Mouse (Mus musculus) liver, embryonic 12.5 days (tissue): ENCODE measurements around the gene Ehmt1. TPM values are rescaled to one million over a fixed set of nuclear protein-coding genes. Genes with fewer than 3 reads are reported as not detected.

ENCODE experiments used
- ATAC-seq: fragments of 200-750 bp; cut with Nextera tagmentation; 2 replicates; pipeline ENCODE4 v1.8.0; 2017; ENCODE audit warnings: moderate number of reproducible peaks, mild to moderate bottlenecking, moderate library complexity
- H3K27ac ChIP-seq: fragments of 300-500 bp; sonication (generic); 2 replicates; pipeline ENCODE4 v1.5.1; 2016; ENCODE audit warnings: mild to moderate bottlenecking
- H3K27me3 ChIP-seq: fragments of 300-500 bp; sonication (generic); replicated peaks from 2 replicates; pipeline ENCODE4 v1.6.1; 2016; ENCODE audit warnings: mild to moderate bottlenecking, moderate library complexity
- H3K36me3 ChIP-seq: fragments of 300-500 bp; sonication (generic); 2 replicates; pipeline ENCODE4 v1.6.1; 2016; ENCODE audit warnings: mild to moderate bottlenecking, moderate library complexity
- H3K4me1 ChIP-seq: fragments of 300-500 bp; sonication (generic); 2 replicates; pipeline ENCODE4 v1.6.1; 2016
- H3K4me2 ChIP-seq: fragments of 300-500 bp; sonication (generic); 2 replicates; pipeline ENCODE4 v1.6.1; 2016; ENCODE audit warnings: mild to moderate bottlenecking, moderate library complexity
- H3K4me3 ChIP-seq: fragments of 300-500 bp; sonication (generic); 2 replicates; pipeline ENCODE4 v1.5.1; 2016; ENCODE audit warnings: mild to moderate bottlenecking, moderate library complexity
- H3K9ac ChIP-seq: fragments of 300-500 bp; sonication (generic); 2 replicates; pipeline ENCODE4 v1.6.1; 2016; ENCODE audit warnings: mild to moderate bottlenecking, moderate library complexity
- H3K9me3 ChIP-seq: fragments of 300-500 bp; sonication (generic); replicated peaks from 2 replicates; pipeline ENCODE4 v1.6.1; 2016; ENCODE audit warnings: mild to moderate bottlenecking, moderate library complexity
- WGBS: fragments of 180-500 bp; shearing (Covaris S2); methylation state at CpG from one replicate; pipeline ENCODE4 v1.1.7; 2016; ENCODE audit not compliant: insufficient replicate concordance; 5-methylcytosine and 5-hydroxymethylcytosine counted together
- polyA plus RNA-seq: library from polyadenylated mRNA; unstranded; fragments of >200 nt; fragmentation: Nextera tagmentation; extraction: Ambion mirVana; gene quantifications from 2 replicates; pipeline ENCODE4 v1.2.1, GENCODE M21; 2016

The Ehmt1 gene
- polyA plus RNA-seq, 1 experiment from 2014 or later = 31.7 TPM

DNA sequence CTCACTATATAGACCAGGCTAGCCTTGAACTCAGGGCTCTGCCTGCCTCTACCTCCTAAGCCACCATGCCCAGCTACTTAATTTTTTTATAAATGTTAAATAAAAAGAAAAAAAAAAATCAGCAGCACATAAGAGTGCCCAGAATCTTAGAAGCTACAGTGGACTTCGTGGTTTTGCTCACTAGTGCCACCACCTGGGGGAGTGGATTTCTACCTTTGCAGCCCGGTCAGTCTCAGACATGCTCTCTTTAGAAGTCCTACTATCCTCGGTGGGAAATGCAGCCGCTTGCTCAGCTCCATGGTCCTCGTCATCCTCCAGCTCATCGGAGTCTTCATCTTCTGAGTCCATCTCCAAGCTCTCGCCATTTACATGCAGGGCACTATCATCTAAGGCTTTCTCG, 56.4 kb downstream of the Ehmt1 start:
- no peak overlapping the region for H3K4me3 ChIP-seq
- H3K4me1 ChIP-seq = no peaks in the 10 kb centered on the region
- no peak overlapping the region for H3K9ac ChIP-seq
- H3K9me3 ChIP-seq = no peaks in the 10 kb centered on the region
- peaks cover 64% of the 10 kb centered on the region for H3K36me3 ChIP-seq
- H3K4me2 ChIP-seq = no peak overlapping the region
- H3K27ac ChIP-seq = no peak overlapping the region
- no peak for ATAC-seq
- WGBS = 86% methylated on average over 8 of the region's 8 CpGs
- no peaks in the 10 kb centered on the region for H3K27me3 ChIP-seq

DNA sequence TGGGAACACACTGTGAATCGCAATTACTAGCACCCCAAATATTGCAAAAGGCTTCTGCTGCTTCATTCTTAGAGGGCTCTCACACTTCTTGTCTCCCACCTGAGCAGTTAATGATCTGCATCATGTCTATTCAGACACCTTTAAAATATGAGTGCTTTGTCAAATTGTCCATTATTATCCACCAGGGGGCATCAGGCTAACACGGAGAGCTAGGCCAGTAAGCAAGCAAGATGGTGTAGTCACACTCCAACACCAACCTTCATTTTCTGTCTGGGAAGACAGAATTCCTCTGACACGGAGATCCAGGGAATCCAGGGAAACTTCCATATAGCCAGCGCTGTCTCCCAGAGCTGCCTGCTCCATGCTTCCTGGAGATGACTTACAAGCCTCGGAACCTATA, 67.0 kb downstream of the Ehmt1 start:
- no peak for ATAC-seq
- no peaks in the 10 kb centered on the region for H3K9me3 ChIP-seq
- WGBS = 70% methylated on average over 5 of the region's 5 CpGs
- no peaks in the 10 kb centered on the region for H3K4me1 ChIP-seq
- H3K9ac ChIP-seq = no peak overlapping the region
- H3K27ac ChIP-seq = no peak overlapping the region
- peaks cover 78% of the 10 kb centered on the region for H3K36me3 ChIP-seq
- H3K4me2 ChIP-seq = no peak overlapping the region
- no peaks in the 10 kb centered on the region for H3K27me3 ChIP-seq
- H3K4me3 ChIP-seq = no peak overlapping the region

GRCm38 (mm10) chr2:24846557-24846956, 72.9 kb downstream of the Ehmt1 start:
- no peak overlapping the region for H3K9ac ChIP-seq
- WGBS = 70% methylated on average over 1 of the region's 1 CpGs
- peaks cover 67% of the 10 kb centered on the region for H3K36me3 ChIP-seq
- no peak overlapping the region for H3K4me2 ChIP-seq
- H3K9me3 ChIP-seq = no peaks in the 10 kb centered on the region
- no peak overlapping the region for H3K27ac ChIP-seq
- no peak for ATAC-seq
- H3K4me3 ChIP-seq = no peak overlapping the region
- H3K27me3 ChIP-seq = no peaks in the 10 kb centered on the region
- peaks cover 10% of the 10 kb centered on the region for H3K4me1 ChIP-seq

- Histone ChIP-seq H3K4me2 (no peak overlapping the region), H3K36me3 (peaks cover 65% of the 10 kb centered on the region), H3K4me1 (peaks cover 10% of the 10 kb centered on the region), H3K9ac (no peak overlapping the region), H3K4me3 (no peak overlapping the region), H3K27me3 (no peaks in the 10 kb centered on the region), H3K9me3 (no peaks in the 10 kb centered on the region), H3K27ac (no peak overlapping the region)
- WGBS = 37% methylated on average over 1 of the region's 1 CpGs
- no peak for ATAC-seq
These were observed 74.2 kb downstream of the Ehmt1 start for GRCm38 (mm10) chr2:24845256-24845655.

DNA sequence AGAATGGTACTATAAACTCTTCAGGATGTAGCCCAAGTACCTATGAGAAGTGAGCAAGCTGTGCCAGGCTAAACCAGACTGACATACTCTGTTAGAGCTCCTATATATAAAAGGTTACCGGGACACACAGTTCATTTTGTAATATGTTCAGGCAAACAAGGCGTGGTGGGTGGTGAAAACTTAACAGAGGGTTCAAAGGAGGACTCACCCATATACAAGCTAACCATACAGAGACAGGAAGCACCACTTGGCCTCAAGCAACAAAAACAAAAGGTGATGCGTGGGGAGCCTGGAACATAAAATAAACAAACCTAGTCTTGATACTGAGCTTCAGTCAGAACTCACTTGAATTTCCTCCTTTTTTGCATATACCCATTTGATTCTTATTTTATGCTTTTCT, 88.8 kb downstream of the Ehmt1 start:
- H3K27me3 ChIP-seq = no peaks in the 10 kb centered on the region
- no peak overlapping the region for H3K4me3 ChIP-seq
- H3K9me3 ChIP-seq = no peaks in the 10 kb centered on the region
- ATAC-seq = no peak
- H3K4me2 ChIP-seq = no peak overlapping the region
- no peaks in the 10 kb centered on the region for H3K4me1 ChIP-seq
- no peak overlapping the region for H3K27ac ChIP-seq
- peaks cover 75% of the 10 kb centered on the region for H3K36me3 ChIP-seq
- H3K9ac ChIP-seq = no peak overlapping the region
- 81% methylated on average over 3 of the region's 3 CpGs for WGBS

DNA sequence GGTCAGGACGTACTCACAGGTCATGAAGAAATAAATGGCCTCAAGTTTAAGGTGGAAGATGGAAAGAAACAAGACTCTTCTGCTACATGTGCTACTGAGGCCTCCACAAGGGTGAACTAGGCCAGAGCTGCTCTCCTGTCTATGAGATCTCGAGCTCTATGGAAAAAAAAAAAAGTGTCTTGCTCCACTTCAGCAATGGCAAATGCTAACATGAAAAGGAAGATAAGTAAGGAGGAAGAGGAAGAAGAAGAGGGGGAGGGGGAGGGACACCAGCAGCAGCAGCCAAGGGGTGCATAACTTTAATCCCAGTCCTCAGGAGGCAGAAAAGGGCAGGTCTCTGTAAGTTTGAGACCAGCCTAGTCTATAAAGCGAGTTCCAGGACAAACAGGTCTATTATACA, 109.7 kb downstream of the Ehmt1 start:
- H3K27ac ChIP-seq = no peak overlapping the region
- 59% methylated on average over 3 of the region's 3 CpGs for WGBS
- H3K27me3 ChIP-seq = no peaks in the 10 kb centered on the region
- H3K4me2 ChIP-seq = no peak overlapping the region
- H3K36me3 ChIP-seq = peaks cover 88% of the 10 kb centered on the region
- no peaks in the 10 kb centered on the region for H3K9me3 ChIP-seq
- peaks cover 3% of the 10 kb centered on the region; the same call in 1 of the 2 replicates for H3K4me1 ChIP-seq
- no peak overlapping the region for H3K4me3 ChIP-seq
- no peak overlapping the region for H3K9ac ChIP-seq
- ATAC-seq = no peak

DNA sequence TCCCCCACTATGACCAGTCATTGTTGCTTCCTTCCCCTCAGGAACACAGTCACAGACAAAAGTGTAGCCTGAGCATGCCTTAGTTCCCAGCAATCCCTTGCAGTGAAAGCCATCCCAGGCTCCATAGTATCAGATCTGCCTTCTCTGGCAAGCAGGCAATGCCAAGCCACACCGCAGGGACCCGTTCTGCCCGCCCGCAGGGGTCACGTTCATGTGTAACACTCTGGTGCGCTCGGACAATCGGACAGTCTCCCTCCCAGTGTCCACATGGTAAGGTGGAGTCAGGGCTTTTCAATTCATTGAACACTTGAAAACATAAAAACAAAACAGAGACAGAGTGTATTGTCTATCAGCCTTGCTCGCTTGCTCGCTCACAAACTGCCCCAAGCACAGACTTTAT, 111.7 kb downstream of the Ehmt1 start:
- WGBS = 87% methylated on average over 10 of the region's 10 CpGs

DNA sequence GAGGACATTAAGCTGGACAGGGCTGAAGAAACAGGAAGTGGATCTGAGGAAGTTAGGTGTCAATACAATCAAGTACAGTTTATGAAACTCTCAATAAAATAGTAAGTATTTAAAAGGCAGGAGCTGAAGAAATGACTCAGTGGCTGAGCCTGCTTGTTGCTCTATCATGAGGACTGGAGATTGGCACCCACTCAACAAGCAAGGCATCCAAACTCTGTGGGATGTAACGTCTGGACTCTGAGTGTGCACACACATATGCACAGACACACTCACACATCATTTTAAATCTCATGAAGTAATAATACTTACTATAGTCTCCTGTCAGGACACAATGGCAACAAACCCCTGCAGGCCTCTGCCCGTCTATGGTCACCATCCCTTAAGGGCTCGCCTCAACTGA, 112.4 kb downstream of the Ehmt1 start:
- Histone ChIP-seq H3K9me3 (no peaks in the 10 kb centered on the region), H3K36me3 (peaks cover 91% of the 10 kb centered on the region), H3K4me3 (no peak overlapping the region), H3K27ac (no peak overlapping the region), H3K9ac (no peak overlapping the region), H3K4me1 (peaks cover 3% of the 10 kb centered on the region; the same call in 1 of the 2 replicates), H3K4me2 (no peak overlapping the region), H3K27me3 (no peaks in the 10 kb centered on the region)
- ATAC-seq = no peak
- 78% methylated on average over 3 of the region's 3 CpGs for WGBS

More for the DNA sequence above, 111.7 kb downstream of the Ehmt1 start:
- Histone ChIP-seq H3K27ac (no peak overlapping the region), H3K4me3 (no peak overlapping the region), H3K4me1 (peaks cover 3% of the 10 kb centered on the region; the same call in 1 of the 2 replicates), H3K36me3 (peaks cover 91% of the 10 kb centered on the region), H3K9me3 (no peaks in the 10 kb centered on the region), H3K9ac (no peak overlapping the region), H3K27me3 (no peaks in the 10 kb centered on the region), H3K4me2 (no peak overlapping the region)
- ATAC-seq = no peak

DNA sequence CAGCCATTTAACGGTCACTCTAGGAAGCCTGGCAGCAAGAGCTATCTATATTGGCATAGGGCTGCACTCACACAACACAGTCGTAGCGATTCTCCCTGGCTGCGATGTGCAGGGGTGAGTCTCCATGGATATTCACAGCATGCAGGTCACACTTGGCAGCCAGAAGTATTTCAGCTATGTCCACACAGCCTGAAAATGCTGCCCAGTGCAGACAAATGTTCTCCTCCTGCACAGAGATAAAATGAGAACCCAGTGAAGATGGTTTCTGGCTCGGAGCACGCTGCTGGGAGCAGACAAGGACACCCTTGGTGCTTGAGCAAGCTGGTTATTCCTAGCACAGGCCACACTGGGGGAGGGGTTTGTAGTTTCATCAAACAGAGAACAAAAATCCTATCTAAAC, 113.3 kb downstream of the Ehmt1 start:
- Histone ChIP-seq H3K9me3 (no peaks in the 10 kb centered on the region), H3K4me2 (no peak overlapping the region), H3K4me1 (peaks cover 3% of the 10 kb centered on the region; the same call in 1 of the 2 replicates), H3K4me3 (no peak overlapping the region), H3K27me3 (no peaks in the 10 kb centered on the region), H3K9ac (no peak overlapping the region), H3K27ac (no peak overlapping the region), H3K36me3 (peaks cover 93% of the 10 kb centered on the region)
- no peak for ATAC-seq
- 84% methylated on average over 6 of the region's 6 CpGs for WGBS

DNA sequence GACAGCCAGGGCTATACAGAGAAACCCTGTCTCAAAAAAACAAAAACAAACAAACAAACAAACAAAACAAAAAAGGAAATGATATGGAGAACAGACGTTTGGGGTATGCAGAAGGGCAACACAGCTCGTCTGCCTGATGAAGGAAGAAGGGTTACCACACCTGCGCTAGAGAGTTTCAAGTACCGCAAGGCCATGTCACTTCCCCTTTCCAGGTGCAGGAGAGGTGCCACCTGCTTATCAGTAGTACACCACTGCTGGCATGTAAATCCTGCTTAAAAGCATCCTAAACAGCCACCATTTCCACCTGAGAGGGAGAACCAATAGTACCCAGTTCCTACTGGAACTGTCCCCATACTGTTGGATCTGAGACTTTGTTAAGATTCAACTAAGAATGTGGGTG, 113.8 kb downstream of the Ehmt1 start:
- Histone ChIP-seq H3K27me3 (no peaks in the 10 kb centered on the region), H3K36me3 (peaks cover 93% of the 10 kb centered on the region), H3K4me3 (no peak overlapping the region), H3K4me2 (no peak overlapping the region), H3K9ac (no peak overlapping the region), H3K4me1 (peaks cover 1% of the 10 kb centered on the region; the same call in 1 of the 2 replicates), H3K27ac (no peak overlapping the region), H3K9me3 (no peaks in the 10 kb centered on the region)
- no peak for ATAC-seq
- 72% methylated on average over 4 of the region's 4 CpGs for WGBS

DNA sequence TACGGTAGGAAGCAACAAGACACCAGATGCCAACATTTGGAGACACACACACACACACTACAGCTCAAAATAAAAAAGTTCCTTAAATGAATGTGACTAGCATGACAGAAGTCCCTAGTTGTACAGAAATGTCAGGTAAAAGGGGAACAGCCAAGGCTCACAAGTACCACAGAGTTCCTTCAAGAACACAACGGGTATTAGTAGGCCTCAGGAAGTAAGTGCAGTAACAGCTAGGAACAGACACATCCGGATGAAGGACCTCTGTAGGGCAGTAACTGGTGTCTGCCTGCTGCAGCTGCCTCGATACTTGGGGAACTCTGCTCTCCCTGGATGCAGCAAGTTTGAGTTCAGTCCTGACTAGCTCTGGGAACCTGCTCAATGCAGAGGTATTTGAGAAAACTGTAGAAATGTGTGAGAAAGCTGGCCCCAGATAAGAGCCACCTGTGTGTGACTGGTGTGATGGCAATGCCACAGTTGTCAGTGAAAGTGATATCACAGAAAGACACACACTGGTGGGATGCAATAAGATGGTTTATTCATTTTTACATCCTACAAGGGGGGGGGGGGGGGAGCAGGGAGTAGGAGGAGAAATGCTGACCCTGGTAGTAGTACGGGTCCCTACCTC, 122.5 kb downstream of the Ehmt1 start:
- Histone ChIP-seq H3K9ac (no peak overlapping the region), H3K36me3 (peaks cover 92% of the 10 kb centered on the region), H3K27ac (no peak overlapping the region), H3K4me2 (no peak overlapping the region), H3K9me3 (no peaks in the 10 kb centered on the region), H3K4me1 (peaks cover 15% of the 10 kb centered on the region), H3K27me3 (no peaks in the 10 kb centered on the region), H3K4me3 (no peak overlapping the region)
- 56% methylated on average over 5 of the region's 5 CpGs for WGBS
- ATAC-seq = peak; percentile 61

DNA sequence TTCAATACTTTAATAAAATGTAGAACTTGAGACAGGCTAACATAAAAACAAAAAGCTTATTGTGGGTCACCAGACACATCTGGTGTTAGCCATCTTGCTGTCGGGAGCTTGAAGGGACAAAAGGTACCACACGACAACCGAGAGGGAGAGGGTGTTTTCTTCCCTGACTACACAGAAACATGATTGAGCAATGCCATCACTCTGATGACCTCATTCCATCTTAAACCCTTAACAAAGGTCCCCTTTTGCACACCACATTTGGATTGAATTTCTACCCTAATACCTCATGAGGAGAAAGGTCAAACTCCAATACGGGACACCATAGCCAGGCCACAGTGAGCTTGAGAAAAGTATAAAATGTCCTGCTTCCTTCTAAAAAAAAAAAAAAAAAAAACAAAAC, 132.2 kb downstream of the Ehmt1 start:
- Histone ChIP-seq H3K27ac (no peak overlapping the region), H3K9me3 (no peaks in the 10 kb centered on the region), H3K4me3 (no peak overlapping the region), H3K4me1 (no peaks in the 10 kb centered on the region), H3K36me3 (peaks cover 23% of the 10 kb centered on the region), H3K9ac (no peak overlapping the region), H3K27me3 (no peaks in the 10 kb centered on the region), H3K4me2 (no peak overlapping the region)
- ATAC-seq = no peak
- 72% methylated on average over 4 of the region's 4 CpGs for WGBS

DNA sequence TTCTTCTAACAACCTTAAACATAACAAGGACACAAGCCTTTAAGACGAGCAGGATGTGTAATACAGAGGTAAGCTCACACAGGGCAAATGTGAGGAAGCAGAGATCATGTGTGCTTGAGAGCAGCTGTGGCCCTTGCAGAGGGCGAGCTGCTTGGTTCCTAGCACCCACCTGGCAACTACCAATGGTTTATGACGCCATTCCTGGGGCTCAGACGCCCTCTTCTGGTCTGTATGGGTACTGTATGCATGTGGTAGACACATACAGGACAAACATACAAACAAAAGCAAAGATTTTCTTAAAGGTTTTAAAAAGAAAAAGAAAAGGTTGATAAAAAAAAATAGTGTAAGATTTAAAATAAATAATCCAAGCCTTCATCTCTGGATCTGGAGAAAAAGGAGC, 138.2 kb downstream of the Ehmt1 start:
- Histone ChIP-seq H3K36me3 (no peaks in the 10 kb centered on the region), H3K4me2 (no peak overlapping the region), H3K9ac (no peak overlapping the region), H3K9me3 (no peaks in the 10 kb centered on the region), H3K4me3 (no peak overlapping the region), H3K27ac (no peak overlapping the region), H3K27me3 (no peaks in the 10 kb centered on the region), H3K4me1 (no peaks in the 10 kb centered on the region)
- ATAC-seq = no peak
- WGBS = 33% methylated on average over 4 of the region's 4 CpGs
